Mouse (Mus musculus) MEL (cell line): ENCODE data around the gene Ankmy1. TPM values are rescaled to one million over a fixed set of nuclear protein-coding genes. Genes with fewer than 3 reads are reported as not detected.

Experiments used
- DNase-seq: peaks from one replicate; pipeline ENCODE4 v3.0.0; 2011; ENCODE audit warnings: low read depth, low spot score
- H3K27ac ChIP-seq: 2 replicates; pipeline ENCODE4 v1.5.1; 2012; ENCODE audit warnings: low read depth, mild to moderate bottlenecking, control low read depth, low read length, moderate library complexity; ENCODE audit not compliant: control insufficient read depth
- H3K27me3 ChIP-seq, 2 experiments: fragments of 150-350 bp in 1 of 2; sonication (generic) in 1 of 2; 2 replicates each; pipeline ENCODE4 v1.6.1; 2012; ENCODE audit warnings: low read length in 2 of 2, mild to moderate bottlenecking in 2 of 2, improper control_type of control experiment in 1 of 2, moderate library complexity in 1 of 2; ENCODE audit not compliant: insufficient read depth in 2 of 2, control insufficient read depth in 1 of 2
- H3K36me3 ChIP-seq, 2 experiments: 2 replicates each; pipeline ENCODE4 v1.6.1; 2012 to 2014; ENCODE audit warnings: low read length in 2 of 2, improper control_type of control experiment in 1 of 2, inconsistent platforms in 1 of 2, mild to moderate bottlenecking in 1 of 2; ENCODE audit not compliant: insufficient read depth in 2 of 2, control insufficient read depth in 1 of 2
- H3K4me1 ChIP-seq, 2 experiments: fragments of 150-350 bp in 1 of 2; sonication (generic) in 1 of 2; 2 replicates each; pipeline ENCODE4 v1.6.1; 2012; ENCODE audit warnings: low read length in 2 of 2, improper control_type of control experiment in 1 of 2, mild to moderate bottlenecking in 1 of 2; ENCODE audit not compliant: insufficient read depth in 2 of 2, control insufficient read depth in 1 of 2
- H3K4me3 ChIP-seq, 2 experiments: fragments of 150-350 bp in 1 of 2; sonication (generic) in 1 of 2; 2 replicates each; pipeline ENCODE4 v1.5.1; 2012; ENCODE audit warnings: low read depth in 2 of 2, low read length in 2 of 2, mild to moderate bottlenecking in 2 of 2, moderate library complexity in 2 of 2, control low read depth in 1 of 2, improper control_type of control experiment in 1 of 2; ENCODE audit not compliant: control insufficient read depth in 1 of 2, insufficient read depth in 1 of 2
- H3K79me2 ChIP-seq: 2 replicates; pipeline ENCODE4 v1.6.1; 2012; ENCODE audit warnings: mild to moderate bottlenecking, low read length, moderate library complexity; ENCODE audit not compliant: control insufficient read depth, poor library complexity, insufficient read depth
- H3K9ac ChIP-seq: 2 replicates; pipeline ENCODE4 v1.6.1; 2012; ENCODE audit warnings: low read depth, mild to moderate bottlenecking, control low read depth, low read length, moderate library complexity; ENCODE audit not compliant: control insufficient read depth, poor library complexity, severe bottlenecking
- H3K9me3 ChIP-seq: fragments of 150-350 bp; sonication (generic); replicated peaks from 2 replicates; pipeline ENCODE4 v1.6.1; 2012; ENCODE audit warnings: mild to moderate bottlenecking, low read length, improper control_type of control experiment, moderate library complexity; ENCODE audit not compliant: insufficient read depth
- CTCF ChIP-seq, 3 experiments: IDR thresholded peaks in 2 of 3; conservative IDR thresholded peaks in 1 of 3; 2 replicates each; pipeline ENCODE4 v1.5.1; 2011 to 2012; ENCODE audit warnings: low read length in 3 of 3, low read depth in 2 of 3, mild to moderate bottlenecking in 2 of 3, improper control_type of control experiment in 1 of 3, inconsistent platforms in 1 of 3, mixed read lengths in 1 of 3, moderate library complexity in 1 of 3; ENCODE audit not compliant: control insufficient read depth in 1 of 3, insufficient read depth in 1 of 3, poor library complexity in 1 of 3, severe bottlenecking in 1 of 3
- E2F4 ChIP-seq: IDR thresholded peaks from 2 replicates; pipeline ENCODE4 v1.6.1; 2011; ENCODE audit warnings: low read depth, low read length, improper control_type of control experiment, borderline replicate concordance
- ELF1 ChIP-seq: IDR thresholded peaks from 2 replicates; pipeline ENCODE4 v1.6.1; 2014; ENCODE audit warnings: low read depth, mild to moderate bottlenecking, inconsistent platforms, low read length, improper control_type of control experiment, moderate library complexity
- GATA1 ChIP-seq: IDR thresholded peaks from 2 replicates; pipeline ENCODE4 v1.6.1; 2011; ENCODE audit warnings: low read depth, low read length, improper control_type of control experiment
- JUND ChIP-seq: IDR thresholded peaks from 2 replicates; pipeline ENCODE4 v1.6.1; 2011; ENCODE audit warnings: low read depth, mild to moderate bottlenecking, improper control_type of control experiment, low read length
- KAT2A ChIP-seq: conservative IDR thresholded peaks from 2 replicates; pipeline ENCODE4 v1.6.1; 2012; ENCODE audit warnings: low read depth, low read length, improper control_type of control experiment, inconsistent platforms
- MAZ ChIP-seq: IDR thresholded peaks from 2 replicates; pipeline ENCODE4 v1.6.1; 2012; ENCODE audit warnings: low read depth, mild to moderate bottlenecking, inconsistent platforms, low read length, improper control_type of control experiment
- MEF2A ChIP-seq: IDR thresholded peaks from 2 replicates; pipeline ENCODE4 v1.6.1; 2014; ENCODE audit warnings: low read depth, mild to moderate bottlenecking, inconsistent platforms, low read length, improper control_type of control experiment; ENCODE audit not compliant: poor library complexity, insufficient replicate concordance, severe bottlenecking; ENCODE audit errors: extremely low read depth
- MXI1 ChIP-seq: IDR thresholded peaks from 2 replicates; pipeline ENCODE4 v1.6.1; 2011; ENCODE audit warnings: mild to moderate bottlenecking, low read depth, low read length, improper control_type of control experiment
- MYB ChIP-seq: IDR thresholded peaks from 2 replicates; pipeline ENCODE4 v1.6.1; 2011; ENCODE audit warnings: mild to moderate bottlenecking, low read depth, low read length, improper control_type of control experiment
- MYC ChIP-seq: IDR thresholded peaks from 2 replicates; pipeline ENCODE4 v1.6.1; 2011; ENCODE audit warnings: low read depth, mild to moderate bottlenecking, low read length, improper control_type of control experiment, moderate library complexity
- NELFE ChIP-seq: IDR thresholded peaks from 2 replicates; pipeline ENCODE4 v1.6.1; 2011; ENCODE audit warnings: low read depth, low read length, improper control_type of control experiment
- NRF1 ChIP-seq: IDR thresholded peaks from 2 replicates; pipeline ENCODE4 v1.6.1; 2014; ENCODE audit warnings: low read depth, mild to moderate bottlenecking, inconsistent platforms, low read length, improper control_type of control experiment, moderate library complexity; ENCODE audit not compliant: poor library complexity, insufficient read depth, severe bottlenecking
- POLR2A ChIP-seq, 2 experiments: IDR thresholded peaks; 2 replicates each; pipeline ENCODE4 v1.6.1; 2011 to 2012; ENCODE audit warnings: low read length in 2 of 2, mild to moderate bottlenecking in 2 of 2, control low read depth in 1 of 2, improper control_type of control experiment in 1 of 2, low read depth in 1 of 2, moderate library complexity in 1 of 2; ENCODE audit not compliant: control insufficient read depth in 1 of 2, insufficient read depth in 1 of 2, poor library complexity in 1 of 2
- RAD21 ChIP-seq: IDR thresholded peaks from 2 replicates; pipeline ENCODE4 v1.6.1; 2011; ENCODE audit warnings: mild to moderate bottlenecking, low read depth, low read length, improper control_type of control experiment
- SMC3 ChIP-seq: IDR thresholded peaks from 2 replicates; pipeline ENCODE4 v1.6.1; 2011; ENCODE audit warnings: low read depth, low read length, improper control_type of control experiment
- TBP ChIP-seq: IDR thresholded peaks from 2 replicates; pipeline ENCODE4 v1.8.0; 2011; ENCODE audit warnings: low read depth, low read length, improper control_type of control experiment
- TCF12 ChIP-seq: IDR thresholded peaks from 2 replicates; pipeline ENCODE4 v1.6.1; 2014; ENCODE audit warnings: low read depth, mild to moderate bottlenecking, inconsistent platforms, low read length, improper control_type of control experiment, moderate library complexity
- USF1 ChIP-seq: IDR thresholded peaks from 2 replicates; pipeline ENCODE4 v1.6.1; 2014; ENCODE audit warnings: low read depth, mild to moderate bottlenecking, inconsistent platforms, low read length, improper control_type of control experiment, moderate library complexity
- ZKSCAN1 ChIP-seq: IDR thresholded peaks from 2 replicates; pipeline ENCODE4 v1.6.1; 2012; ENCODE audit warnings: low read depth, mild to moderate bottlenecking, inconsistent platforms, low read length, improper control_type of control experiment, moderate library complexity
- ZMIZ1 ChIP-seq: IDR thresholded peaks from 2 replicates; pipeline ENCODE4 v1.6.1; 2012; ENCODE audit warnings: low read depth, mild to moderate bottlenecking, inconsistent platforms, low read length, improper control_type of control experiment, moderate library complexity
- polyA plus RNA-seq, 2 experiments: library from polyadenylated mRNA; stranded (reverse) in 1 of 2; unstranded in 1 of 2; fragments of >175 nt in 1 of 2; fragments of >200 nt in 1 of 2; gene quantifications; 2 replicates each; pipeline versions ENCODE4 v1.2.1 to v1.2.4; 2012; ENCODE audit warnings: low replicate concordance in 2 of 2, low read depth in 1 of 2; ENCODE audit not compliant: insufficient read length in 2 of 2, insufficient read depth in 1 of 2, missing spikeins in 1 of 2
- total RNA-seq: library from RNA; depleted of rRNA; stranded (reverse); fragments of 300-350 nt; gene quantifications from 2 replicates; pipeline ENCODE4 v1.2.3, GENCODE M21; 2012

The Ankmy1 gene
- total and polyA plus RNA-seq, 3 experiments, result 0.08 TPM; not detected in 2

DNA sequence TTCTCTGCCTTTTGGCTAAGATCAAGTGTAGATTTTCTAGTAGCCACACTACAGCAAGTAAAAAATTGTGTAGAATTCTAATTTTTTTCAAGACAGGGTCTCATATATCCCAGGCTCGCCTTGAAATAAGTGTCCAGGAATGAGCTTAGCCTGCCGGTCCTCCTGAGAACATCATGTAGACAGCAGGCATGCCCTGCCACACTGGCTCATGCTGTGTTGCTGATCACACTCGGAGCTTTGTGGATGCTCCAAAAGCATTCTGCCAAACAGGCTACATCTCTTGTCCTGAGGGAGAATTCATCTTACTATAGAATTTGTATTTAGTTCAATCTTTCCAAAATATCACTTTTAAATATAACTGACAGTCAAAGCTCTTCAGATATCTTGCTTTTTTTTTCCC lies 9.9 kb downstream of the Ankmy1 start:
- no peak for DNase-seq
- no peak overlapping the region for H3K9ac ChIP-seq
- H3K9me3 ChIP-seq, result no peaks in the 10 kb centered on the region
- H3K4me1 ChIP-seq, result no peaks in the 10 kb centered on the region
- TF ChIP-seq MYB (no peak), GATA1 (no peak), JUND (no peak), TCF12 (no peak), ELF1 (no peak), TBP (no peak), KAT2A (no peak), MAZ (no peak), MEF2A (no peak), ZKSCAN1 (no peak), MXI1 (no peak)
- no peaks in the 10 kb centered on the region for H3K79me2 ChIP-seq
- no peak overlapping the region for H3K27ac ChIP-seq
- no peak overlapping the region for H3K4me3 ChIP-seq
- no peaks in the 10 kb centered on the region for H3K36me3 ChIP-seq
- peaks cover 0 to 5% of the 10 kb centered on the region in 2 experiments; a peak in 2 of 4 replicates for H3K27me3 ChIP-seq

DNA sequence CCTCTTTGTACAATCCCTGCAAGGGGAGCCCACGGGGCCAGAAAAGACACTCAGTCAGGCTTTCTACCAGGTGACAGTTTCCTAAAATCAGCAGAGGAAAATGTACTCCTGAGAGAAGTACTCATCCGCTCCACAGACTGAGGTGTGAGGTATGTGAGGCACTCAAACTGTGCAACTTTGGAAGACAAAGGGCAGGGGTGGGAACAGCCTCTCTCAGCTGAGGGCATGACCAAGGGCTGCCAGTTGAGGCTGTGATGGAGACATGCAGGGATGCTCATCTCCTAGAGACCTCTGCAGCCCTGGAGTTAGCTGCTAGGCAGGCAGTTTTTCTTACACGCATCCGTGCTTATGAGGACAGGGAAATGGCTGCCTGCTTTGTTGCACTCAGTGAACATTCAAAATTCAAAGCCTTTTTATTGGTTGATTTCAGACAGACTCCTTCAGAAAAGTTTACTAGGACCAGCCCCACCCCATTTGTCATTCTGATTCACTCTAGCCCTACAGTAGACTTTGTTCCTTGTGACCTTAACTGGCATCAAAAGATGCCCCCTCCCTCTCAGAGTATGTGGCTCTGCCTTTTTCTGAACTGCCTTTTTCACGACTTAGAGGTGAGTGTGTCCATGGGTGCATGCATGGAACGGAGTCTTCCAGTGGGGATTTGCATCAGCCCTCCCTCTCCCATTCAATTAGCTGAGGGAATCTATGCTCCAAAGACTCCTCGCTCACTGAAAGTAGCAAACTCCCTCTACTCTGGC lies 13.6 kb downstream of the Ankmy1 start:
- Histone ChIP-seq H3K9ac (no peak overlapping the region), H3K27ac (no peak overlapping the region), H3K79me2 (no peaks in the 10 kb centered on the region), H3K4me3 (no peak overlapping the region), H3K9me3 (no peaks in the 10 kb centered on the region), H3K4me1 (no peaks in the 10 kb centered on the region), H3K36me3 (no peaks in the 10 kb centered on the region), H3K27me3 (no peaks in the 10 kb centered on the region)
- no peak for DNase-seq
- TF ChIP-seq MXI1, result no peak
- TF ChIP-seq E2F4, result no peak
- TF ChIP-seq NELFE, result no peak
- no peak for TF ChIP-seq SMC3
- TF ChIP-seq NRF1, result no peak
- no peak for TF ChIP-seq TCF12
- TF ChIP-seq MYC, result no peak
- no peak for TF ChIP-seq ELF1
- no peak for TF ChIP-seq ZMIZ1
- no peak for TF ChIP-seq USF1
- no peak for TF ChIP-seq KAT2A
- no peak for TF ChIP-seq JUND
- no peak for TF ChIP-seq CTCF (IDR thresholded peaks at IDR 0.05 in 2 of 3, conservative IDR thresholded peaks at IDR 0.05 in 1 of 3; ENCODE audit: control insufficient read depth in 1 of 3, insufficient read depth in 1 of 3, low read depth in 2 of 3, low read length in 3 of 3, poor library complexity in 1 of 3, severe bottlenecking in 1 of 3)
- TF ChIP-seq POLR2A (IDR thresholded peaks at IDR 0.05; ENCODE audit: control insufficient read depth in 1 of 2, insufficient read depth in 1 of 2, low read depth in 1 of 2, low read length in 2 of 2, poor library complexity in 1 of 2), result no peak
- TF ChIP-seq ZKSCAN1, result no peak
- no peak for TF ChIP-seq RAD21
